Mouse (Mus musculus) layer of hippocampus, adult 2 months (tissue): Measurements from ENCODE around the gene Ctrb1. TPM values are rescaled to one million over a fixed set of nuclear protein-coding genes. Genes with fewer than 3 reads are reported as not detected.

ENCODE experiments used
- DNase-seq, 2 experiments: peaks; one replicate each; pipeline ENCODE4 v3.0.0; 2022; ENCODE audit warnings: low spot score in 2 of 2
- H3K27ac ChIP-seq: fragments of 200-600 bp; 2 replicates; pipeline ENCODE4 v1.8.1; 2022
- H3K4me3 ChIP-seq: fragments of 200-600 bp; 2 replicates; pipeline ENCODE4 v1.8.1; 2022; ENCODE audit warnings: mild to moderate bottlenecking
- CTCF ChIP-seq: fragments of 200-600 bp; conservative IDR thresholded peaks from 2 replicates; pipeline ENCODE4 v1.8.1; 2022; ENCODE audit warnings: antibody characterized with exemption, mild to moderate bottlenecking, moderate library complexity
- long read RNA-seq, 2 experiments: library from polyadenylated mRNA; stranded (forward); transcript quantifications; one replicate each; pipeline ENCODE4 v2.0.0; 2021; ENCODE audit warnings: borderline mapping rate in 2 of 2
- total RNA-seq, 2 experiments: library from RNA; stranded (reverse); gene quantifications; 2 replicates each; pipeline ENCODE4 v1.2.3; 2021

The Ctrb1 gene
- total RNA-seq, result not detected
- long read RNA-seq, experiment 1, result 0 reads
- long read RNA-seq, experiment 2, result 0 reads

DNA sequence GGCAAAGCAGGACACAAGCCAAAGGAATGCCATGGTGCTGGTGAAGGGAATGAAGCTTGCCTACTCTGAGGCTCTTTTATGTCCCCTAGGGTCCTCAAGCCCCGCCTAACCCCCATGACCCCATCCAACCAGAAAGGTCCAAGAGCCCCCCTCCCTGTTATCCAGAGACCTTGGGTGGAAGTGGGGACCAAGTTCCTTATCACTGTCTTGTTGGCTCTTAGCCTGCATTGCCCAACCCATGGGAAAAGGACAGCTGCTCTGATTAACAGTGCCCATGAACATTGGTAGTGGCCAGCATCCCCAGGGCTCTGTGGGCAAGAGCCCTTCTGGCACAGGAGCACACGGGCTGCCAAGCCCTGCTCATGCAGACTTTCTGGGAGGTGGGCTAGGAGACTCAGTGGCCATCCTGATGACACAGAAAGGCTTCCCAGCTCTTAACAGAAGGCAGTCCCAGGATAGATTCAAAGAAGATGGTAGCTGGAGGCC lies at the start of gene Ctrb1:
Gene Ctrb1, minus strand, starts transcription at position 51 of the 486 bp plus-strand sequence.
- no peak within 1 kb of the TSS for H3K4me3 ChIP-seq

DNA sequence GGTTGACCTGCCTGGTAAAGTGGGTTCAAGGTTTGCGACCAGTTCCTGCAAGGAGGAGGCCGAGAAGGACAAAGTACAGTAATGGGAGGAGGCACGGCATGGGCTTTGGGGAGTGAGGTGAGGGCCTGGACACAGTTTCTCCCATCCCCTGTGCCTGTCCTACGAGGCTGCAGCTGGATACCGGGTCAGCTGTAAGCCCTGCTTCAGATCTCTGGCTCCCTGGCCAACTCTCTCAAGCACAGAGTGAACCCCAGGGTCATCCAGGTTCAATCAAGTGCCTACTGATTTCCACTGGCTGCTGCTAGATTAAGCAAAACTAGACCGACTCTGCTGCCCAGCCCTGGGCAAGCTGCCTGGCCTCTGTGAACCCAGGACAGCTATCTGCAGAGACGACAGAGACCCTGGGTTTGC lies 49.5 kb upstream of the Ctrb1 start:
- H3K4me3 ChIP-seq, result no peak overlapping the region; the same call in 1 of the 2 replicates
- TF ChIP-seq CTCF, result no peak

More for the DNA sequence above, at the start of gene Ctrb1:
- H3K27ac ChIP-seq, result no peak within 1 kb of the TSS
- DNase-seq, result no peak
- no peak for TF ChIP-seq CTCF

GRCm38 (mm10) chr8:111739604-111740003 lies 48.8 kb upstream of the Ctrb1 start:
- Histone ChIP-seq H3K27ac (peak overlapping the region; percentile 97; the same call in 1 of the 2 replicates), H3K4me3 (no peak overlapping the region)
- no peak for DNase-seq
- peak; percentile 49 for TF ChIP-seq CTCF

More for the DNA sequence above, 49.5 kb upstream of the Ctrb1 start:
- DNase-seq, result no peak
- H3K27ac ChIP-seq, result peak overlapping the region; percentile 97; the same call in 1 of the 2 replicates

GRCm38 (mm10) chr8:111738867-111739266 lies 48.1 kb upstream of the Ctrb1 start:
- Histone ChIP-seq H3K4me3 (no peak overlapping the region), H3K27ac (peak overlapping the region; percentile 97; the same call in 1 of the 2 replicates)
- no peak for DNase-seq
- no peak for TF ChIP-seq CTCF

- Histone ChIP-seq H3K27ac (peak overlapping the region; percentile 97), H3K4me3 (peak overlapping the region; percentile 24; the same call in 1 of the 2 replicates)
- TF ChIP-seq CTCF, result no peak
- peak in 1 of 2 experiments; percentile 57 for DNase-seq
Measured at GRCm38 (mm10) chr8:111736321-111736720, 45.5 kb upstream of the Ctrb1 start.

DNA sequence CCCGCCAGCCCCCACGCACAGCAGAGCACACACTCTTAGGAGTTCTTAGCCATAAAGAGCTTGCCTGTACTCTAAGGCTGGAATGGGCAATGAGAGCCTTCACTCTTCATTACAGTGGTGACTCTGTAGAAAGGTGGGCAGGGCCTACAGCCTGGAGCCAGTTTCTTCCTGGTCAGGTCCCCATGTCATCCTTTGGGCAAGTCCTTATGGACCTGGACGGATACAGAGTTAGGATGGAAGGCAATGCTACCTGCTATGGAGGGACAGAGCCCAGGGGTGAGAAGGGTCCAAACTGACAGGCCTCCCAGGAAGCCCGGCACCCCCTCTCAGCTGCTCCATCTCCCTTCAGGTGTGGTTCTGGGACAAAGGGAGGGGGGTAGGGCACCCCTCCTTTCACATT lies 45.0 kb upstream of the Ctrb1 start:
- TF ChIP-seq CTCF, result no peak
- Histone ChIP-seq H3K4me3 (peak overlapping the region; percentile 24; the same call in 1 of the 2 replicates), H3K27ac (peak overlapping the region; percentile 97)
- no peak for DNase-seq

GRCm38 (mm10) chr8:111735335-111735761 lies 44.5 kb upstream of the Ctrb1 start:
- TF ChIP-seq CTCF, result peak; percentile 52
- H3K4me3 ChIP-seq, result peak overlapping the region; percentile 10; the same call in 1 of the 2 replicates
- no peak for DNase-seq
- H3K27ac ChIP-seq, result peak overlapping the region; percentile 97

GRCm38 (mm10) chr8:111734244-111734960 lies 43.6 kb upstream of the Ctrb1 start:
- no peak overlapping the region; the same call in 1 of the 2 replicates for H3K4me3 ChIP-seq
- no peak for TF ChIP-seq CTCF
- peak overlapping the region; percentile 97 for H3K27ac ChIP-seq
- DNase-seq, result no peak

- Histone ChIP-seq H3K27ac (peak overlapping the region; percentile 97), H3K4me3 (no peak overlapping the region)
- DNase-seq, result no peak
- no peak for TF ChIP-seq CTCF
Measured at GRCm38 (mm10) chr8:111733581-111734243, 42.9 kb upstream of the Ctrb1 start.

GRCm38 (mm10) chr8:111732406-111733085 lies 41.7 kb upstream of the Ctrb1 start:
- H3K4me3 ChIP-seq, result peak overlapping the region; percentile 93
- TF ChIP-seq CTCF, result no peak
- H3K27ac ChIP-seq, result peak overlapping the region; percentile 97
- DNase-seq, result no peak

- TF ChIP-seq CTCF, result no peak
- DNase-seq, result peak; percentile 94 to 95
Measured at GRCm38 (mm10) chr8:111732004-111732403, 41.2 kb upstream of the Ctrb1 start.

GRCm38 (mm10) chr8:111731231-111731977 lies 40.6 kb upstream of the Ctrb1 start:
- DNase-seq, result no peak
- H3K27ac ChIP-seq, result peak overlapping the region; percentile 97
- no peak for TF ChIP-seq CTCF
- peak overlapping the region; percentile 93 for H3K4me3 ChIP-seq

More at GRCm38 (mm10) chr8:111732004-111732403, 41.2 kb upstream of the Ctrb1 start:
- H3K27ac ChIP-seq, result peak overlapping the region; percentile 97
- H3K4me3 ChIP-seq, result peak overlapping the region; percentile 93
